Mouse (Mus musculus) testis, adult 2 months (tissue): ENCODE results near the gene Olfr715b.
"Not testable (repeated sequence)": the region's sequence is repeated elsewhere in the genome, so short reads cannot be mapped to it uniquely, and the experiment has no call there.

Experiments
- CTCF ChIP-seq: fragments of 200-500 bp; IDR thresholded peaks from 2 replicates; pipeline ENCODE4 v1.5.1; 2012; ENCODE audit warnings: low read depth, mild to moderate bottlenecking, inconsistent platforms, low read length, moderate library complexity; ENCODE audit not compliant: control insufficient read depth, insufficient read depth, insufficient replicate concordance
- POLR2A ChIP-seq: fragments of 200-500 bp; IDR thresholded peaks from 2 replicates; pipeline ENCODE4 v1.6.1; 2012; ENCODE audit warnings: low read depth, mild to moderate bottlenecking, inconsistent platforms, low read length, moderate library complexity; ENCODE audit not compliant: control insufficient read depth

GRCm38 (mm10) chr7:107130983-107131382 is 20.8 kb upstream of the Olfr715b start, which contains the start of gene Olfr715:
- TF ChIP-seq CTCF, POLR2A: not testable (repeated sequence)
